Mouse (Mus musculus): ENCODE measurements around the gene Fam166b. TPM values are rescaled to one million over a fixed set of nuclear protein-coding genes. Genes with fewer than 3 reads are reported as not detected.

The Fam166b gene
- polyA plus RNA-seq, 1 experiment from 2014 or later, result 0.50 TPM

- Histone ChIP-seq H3K4me3 (ENCODE audit: low read length) (no peak overlapping the region), H3K4me1 (ENCODE audit: insufficient read depth, low read length) (peaks cover 29% of the 10 kb centered on the region), H3K9ac (replicated peaks; ENCODE audit: low read length) (no peak overlapping the region), H3K4me2 (replicated peaks; ENCODE audit: low read depth, low read length) (no peak overlapping the region), H3K27me3 (ENCODE audit: insufficient read depth, low read length) (peaks cover 22% of the 10 kb centered on the region), H3K36me3 (ENCODE audit: insufficient read depth, low read length) (peaks cover 52% of the 10 kb centered on the region), H3K27ac (ENCODE audit: low read length) (no peak overlapping the region), H3K9me3 (ENCODE audit: low read length) (no peaks in the 10 kb centered on the region)
- ATAC-seq (ENCODE audit: low FRiP score, low TSS enrichment), result no peak
- 83% methylated on average over 20 of the region's 20 CpGs for WGBS
These were observed 5.5 kb downstream of the Fam166b start for GRCm38 (mm10) chr4:43423267-43423934.

DNA sequence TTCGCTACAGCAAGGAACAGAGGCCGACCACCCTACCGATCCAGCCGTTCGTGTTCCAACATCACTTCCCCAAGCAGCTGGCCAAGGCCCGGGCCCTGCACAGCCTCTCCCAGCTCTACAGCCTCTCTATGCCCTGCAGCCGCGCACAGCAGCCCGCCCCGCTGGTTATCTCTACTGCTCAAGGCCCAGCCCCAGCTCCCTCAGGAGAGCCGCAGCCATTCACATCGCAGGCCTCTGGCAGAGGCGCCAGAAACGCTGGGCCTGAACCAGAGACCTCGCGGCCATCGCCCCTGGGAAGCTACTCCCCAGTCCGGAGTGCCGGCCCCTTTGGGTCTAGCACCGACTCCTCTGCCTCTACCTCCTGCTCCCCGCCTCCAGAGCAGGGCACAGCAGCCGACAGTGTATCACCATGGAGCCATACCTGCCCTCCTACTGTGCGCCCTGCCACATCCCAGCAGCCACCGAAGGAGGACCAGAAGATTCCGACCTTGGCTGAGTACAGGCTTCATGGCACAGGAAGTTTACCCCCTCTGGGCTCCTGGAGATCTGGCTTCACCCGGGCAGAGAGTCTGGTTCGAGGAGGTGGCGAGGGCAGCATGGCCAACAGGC, 7.2 kb downstream of the Fam166b start:
- peaks cover 14% of the 10 kb centered on the region for H3K27me3 ChIP-seq (ENCODE audit: insufficient read depth, low read length)
- H3K4me2 ChIP-seq (replicated peaks; ENCODE audit: low read depth, low read length), result no peak overlapping the region
- H3K36me3 ChIP-seq (ENCODE audit: insufficient read depth, low read length), result peaks cover 51% of the 10 kb centered on the region
- no peak overlapping the region for H3K4me3 ChIP-seq (ENCODE audit: low read length)
- no peak overlapping the region for H3K9ac ChIP-seq (replicated peaks; ENCODE audit: low read length)
- no peak overlapping the region for H3K27ac ChIP-seq (ENCODE audit: low read length)
- ATAC-seq (ENCODE audit: low FRiP score, low TSS enrichment), result no peak
- 81% methylated on average over 28 of the region's 28 CpGs for WGBS
- H3K9me3 ChIP-seq (ENCODE audit: low read length), result no peaks in the 10 kb centered on the region
- peaks cover 42% of the 10 kb centered on the region for H3K4me1 ChIP-seq (ENCODE audit: insufficient read depth, low read length)

GRCm38 (mm10) chr4:43420305-43420704, 8.6 kb downstream of the Fam166b start:
- peaks cover 37% of the 10 kb centered on the region for H3K4me1 ChIP-seq (ENCODE audit: insufficient read depth, low read length)
- no peak overlapping the region for H3K4me3 ChIP-seq (ENCODE audit: low read length)
- H3K4me2 ChIP-seq (replicated peaks; ENCODE audit: low read depth, low read length), result no peak overlapping the region
- H3K27me3 ChIP-seq (ENCODE audit: insufficient read depth, low read length), result peaks cover 5% of the 10 kb centered on the region; the same call in 1 of the 2 replicates
- WGBS, result 3% methylated on average over 6 of the region's 6 CpGs
- no peaks in the 10 kb centered on the region for H3K9me3 ChIP-seq (ENCODE audit: low read length)
- no peak overlapping the region for H3K9ac ChIP-seq (replicated peaks; ENCODE audit: low read length)
- peak overlapping the region; percentile 84; the same call in 1 of the 2 replicates for H3K27ac ChIP-seq (ENCODE audit: low read length)
- peak; percentile 6; the same call in 1 of the 2 replicates for ATAC-seq (ENCODE audit: low FRiP score, low TSS enrichment)
- H3K36me3 ChIP-seq (ENCODE audit: insufficient read depth, low read length), result peaks cover 52% of the 10 kb centered on the region

- no peaks in the 10 kb centered on the region for H3K9me3 ChIP-seq (ENCODE audit: low read length)
- peak overlapping the region; percentile 84; the same call in 1 of the 2 replicates for H3K27ac ChIP-seq (ENCODE audit: low read length)
- H3K36me3 ChIP-seq (ENCODE audit: insufficient read depth, low read length), result peaks cover 52% of the 10 kb centered on the region
These were observed 9.1 kb downstream of the Fam166b start for GRCm38 (mm10) chr4:43419801-43420281.

GRCm38 (mm10) chr4:43418973-43419656, 9.8 kb downstream of the Fam166b start:
- H3K9ac ChIP-seq (replicated peaks; ENCODE audit: low read length), result peak overlapping the region; percentile 25; the same call in 1 of the 2 replicates
- WGBS, result 54% methylated on average over 15 of the region's 15 CpGs
- peaks cover 37% of the 10 kb centered on the region for H3K4me1 ChIP-seq (ENCODE audit: insufficient read depth, low read length)
- no peaks in the 10 kb centered on the region for H3K9me3 ChIP-seq (ENCODE audit: low read length)
- peak overlapping the region; percentile 84; the same call in 1 of the 2 replicates for H3K27ac ChIP-seq (ENCODE audit: low read length)
- no peak for ATAC-seq (ENCODE audit: low FRiP score, low TSS enrichment)
- no peaks in the 10 kb centered on the region for H3K27me3 ChIP-seq (ENCODE audit: insufficient read depth, low read length)
- no peak overlapping the region for H3K4me2 ChIP-seq (replicated peaks; ENCODE audit: low read depth, low read length)
- no peak overlapping the region for H3K4me3 ChIP-seq (ENCODE audit: low read length)
- H3K36me3 ChIP-seq (ENCODE audit: insufficient read depth, low read length), result peaks cover 51% of the 10 kb centered on the region

More at GRCm38 (mm10) chr4:43419801-43420281, 9.1 kb downstream of the Fam166b start:
- H3K4me2 ChIP-seq (replicated peaks; ENCODE audit: low read depth, low read length), result no peak overlapping the region
- no peak for ATAC-seq (ENCODE audit: low FRiP score, low TSS enrichment)
- 55% methylated on average over 9 of the region's 9 CpGs for WGBS
- peaks cover 37% of the 10 kb centered on the region for H3K4me1 ChIP-seq (ENCODE audit: insufficient read depth, low read length)
- peaks cover 5% of the 10 kb centered on the region; the same call in 1 of the 2 replicates for H3K27me3 ChIP-seq (ENCODE audit: insufficient read depth, low read length)
- H3K4me3 ChIP-seq (ENCODE audit: low read length), result no peak overlapping the region
- H3K9ac ChIP-seq (replicated peaks; ENCODE audit: low read length), result no peak overlapping the region

DNA sequence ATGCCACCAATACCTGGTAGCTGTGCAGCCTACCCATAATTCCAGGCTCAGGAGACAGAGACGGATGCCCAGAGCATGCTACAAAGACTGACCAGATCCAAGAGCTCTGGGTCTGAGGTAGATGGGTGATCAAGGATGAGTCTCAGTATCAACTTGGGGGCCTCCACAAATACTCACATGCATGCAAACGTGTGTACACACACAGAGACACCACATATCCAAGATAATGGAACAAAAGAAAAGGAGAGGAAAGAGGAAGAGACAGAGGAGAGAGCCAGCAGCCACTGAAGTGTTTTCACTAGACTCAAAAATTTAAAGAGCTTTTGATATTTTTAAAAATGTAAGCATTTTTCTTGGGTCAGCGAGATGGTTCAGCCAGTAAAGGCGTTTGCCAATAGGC, 10.5 kb downstream of the Fam166b start:
- WGBS, result 61% methylated on average over 4 of the region's 4 CpGs
- H3K9me3 ChIP-seq (ENCODE audit: low read length), result no peaks in the 10 kb centered on the region
- peaks cover 37% of the 10 kb centered on the region for H3K4me1 ChIP-seq (ENCODE audit: insufficient read depth, low read length)
- no peak overlapping the region for H3K4me2 ChIP-seq (replicated peaks; ENCODE audit: low read depth, low read length)
- peak overlapping the region; percentile 84; the same call in 1 of the 2 replicates for H3K27ac ChIP-seq (ENCODE audit: low read length)
- no peaks in the 10 kb centered on the region for H3K27me3 ChIP-seq (ENCODE audit: insufficient read depth, low read length)
- ATAC-seq (ENCODE audit: low FRiP score, low TSS enrichment), result no peak
- no peak overlapping the region for H3K9ac ChIP-seq (replicated peaks; ENCODE audit: low read length)
- H3K4me3 ChIP-seq (ENCODE audit: low read length), result no peak overlapping the region
- peaks cover 46% of the 10 kb centered on the region for H3K36me3 ChIP-seq (ENCODE audit: insufficient read depth, low read length)

GRCm38 (mm10) chr4:43417269-43418062, 11.5 kb downstream of the Fam166b start:
- H3K4me3 ChIP-seq (ENCODE audit: low read length), result no peak overlapping the region
- no peak overlapping the region for H3K4me2 ChIP-seq (replicated peaks; ENCODE audit: low read depth, low read length)
- H3K36me3 ChIP-seq (ENCODE audit: insufficient read depth, low read length), result peaks cover 37% of the 10 kb centered on the region
- no peaks in the 10 kb centered on the region for H3K27me3 ChIP-seq (ENCODE audit: insufficient read depth, low read length)
- H3K9ac ChIP-seq (replicated peaks; ENCODE audit: low read length), result peak overlapping the region; percentile 36
- 39% methylated on average over 16 of the region's 16 CpGs for WGBS
- peak; percentile 86 for ATAC-seq (ENCODE audit: low FRiP score, low TSS enrichment)
- H3K9me3 ChIP-seq (ENCODE audit: low read length), result no peaks in the 10 kb centered on the region
- peaks cover 37% of the 10 kb centered on the region for H3K4me1 ChIP-seq (ENCODE audit: insufficient read depth, low read length)
- H3K27ac ChIP-seq (ENCODE audit: low read length), result peak overlapping the region; percentile 84

DNA sequence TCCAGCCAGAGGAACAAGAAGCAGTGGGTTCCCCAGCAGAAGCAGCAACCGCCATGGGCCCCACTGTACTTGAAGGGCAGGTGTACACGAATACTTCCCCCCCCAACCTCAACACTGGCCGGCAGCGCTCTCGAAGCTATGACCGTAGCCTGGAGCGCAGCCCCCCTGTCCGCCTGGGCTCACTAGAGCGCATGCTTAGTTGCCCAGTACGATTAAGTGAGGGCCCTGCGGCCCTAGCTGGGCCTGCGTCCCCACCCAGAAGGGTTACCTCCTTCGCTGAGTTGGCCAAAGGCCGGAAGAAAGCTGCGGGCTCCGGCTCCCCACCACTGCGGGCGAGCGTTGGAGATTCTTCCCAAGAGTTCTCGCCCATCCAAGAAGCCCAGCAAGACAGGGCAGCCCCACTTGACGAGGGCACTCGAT, 12.9 kb downstream of the Fam166b start:
- H3K4me1 ChIP-seq (ENCODE audit: insufficient read depth, low read length), result peaks cover 37% of the 10 kb centered on the region
- no peak for ATAC-seq (ENCODE audit: low FRiP score, low TSS enrichment)
- no peak overlapping the region for H3K27ac ChIP-seq (ENCODE audit: low read length)
- 97% methylated on average over 22 of the region's 22 CpGs for WGBS
- H3K9ac ChIP-seq (replicated peaks; ENCODE audit: low read length), result no peak overlapping the region
- no peak overlapping the region for H3K4me2 ChIP-seq (replicated peaks; ENCODE audit: low read depth, low read length)
- no peak overlapping the region for H3K4me3 ChIP-seq (ENCODE audit: low read length)
- peaks cover 26% of the 10 kb centered on the region for H3K36me3 ChIP-seq (ENCODE audit: insufficient read depth, low read length)
- no peaks in the 10 kb centered on the region for H3K27me3 ChIP-seq (ENCODE audit: insufficient read depth, low read length)
- no peaks in the 10 kb centered on the region for H3K9me3 ChIP-seq (ENCODE audit: low read length)
